Mouse (Mus musculus) layer of hippocampus, adult 11-12 months (tissue): ENCODE results near the gene Nod1.
"Not testable (repeated sequence)": the region's sequence is repeated elsewhere in the genome, so short reads cannot be mapped to it uniquely, and the experiment has no call there.

Experiments used
- DNase-seq: peaks from one replicate; pipeline ENCODE4 v3.0.0; 2022; ENCODE audit warnings: low spot score

Gene Nod1

GRCm38 (mm10) chr6:54979426-54979825, 7.0 kb upstream of the Nod1 start:
- no peak for DNase-seq

GRCm38 (mm10) chr6:54975616-54976015, 3.2 kb upstream of the Nod1 start:
- no peak for DNase-seq

GRCm38 (mm10) chr6:54974501-54974900, 2.1 kb upstream of the Nod1 start:
- DNase-seq, result no peak

GRCm38 (mm10) chr6:54972929-54973211, 458 bp upstream of the Nod1 start:
- peak; percentile 17 for DNase-seq

GRCm38 (mm10) chr6:54971731-54972110, 691 bp downstream of the Nod1 start:
- DNase-seq, result no peak

- DNase-seq, result no peak
These were observed 1.9 kb downstream of the Nod1 start for GRCm38 (mm10) chr6:54970506-54970905.

- no peak for DNase-seq
These were observed 2.6 kb downstream of the Nod1 start for GRCm38 (mm10) chr6:54969801-54970200.

GRCm38 (mm10) chr6:54967591-54967990, 4.8 kb downstream of the Nod1 start:
- no peak for DNase-seq

GRCm38 (mm10) chr6:54965234-54965633, 7.2 kb downstream of the Nod1 start:
- DNase-seq, result no peak

- no peak for DNase-seq
These were observed 7.7 kb downstream of the Nod1 start for GRCm38 (mm10) chr6:54964755-54965154.

GRCm38 (mm10) chr6:54963599-54963998, 8.8 kb downstream of the Nod1 start:
- DNase-seq, result no peak

- DNase-seq, result no peak
These were observed 14.8 kb downstream of the Nod1 start for GRCm38 (mm10) chr6:54957655-54958054.

- no peak for DNase-seq
These were observed 16.0 kb downstream of the Nod1 start for GRCm38 (mm10) chr6:54956425-54956824.

GRCm38 (mm10) chr6:54955949-54956348, 16.5 kb downstream of the Nod1 start:
- DNase-seq, result no peak

GRCm38 (mm10) chr6:54954659-54955414, 17.6 kb downstream of the Nod1 start:
- no peak for DNase-seq

GRCm38 (mm10) chr6:54953399-54953798, 19.0 kb downstream of the Nod1 start:
- not testable (repeated sequence) for DNase-seq

- no peak for DNase-seq
These were observed 19.9 kb downstream of the Nod1 start for GRCm38 (mm10) chr6:54952542-54952941.

GRCm38 (mm10) chr6:54948682-54949081, 23.7 kb downstream of the Nod1 start:
- no peak for DNase-seq

GRCm38 (mm10) chr6:54946241-54946953, 26.0 kb downstream of the Nod1 start:
- DNase-seq, result no peak

GRCm38 (mm10) chr6:54944551-54944950, 27.9 kb downstream of the Nod1 start:
- DNase-seq, result no peak

- DNase-seq, result no peak
These were observed 28.7 kb downstream of the Nod1 start for GRCm38 (mm10) chr6:54943753-54944152.

- DNase-seq, result no peak
These were observed 29.1 kb downstream of the Nod1 start for GRCm38 (mm10) chr6:54943292-54943691.

GRCm38 (mm10) chr6:54941149-54941548, 31.3 kb downstream of the Nod1 start:
- DNase-seq, result no peak

- no peak for DNase-seq
These were observed 32.3 kb downstream of the Nod1 start for GRCm38 (mm10) chr6:54940126-54940525.
